Mouse (Mus musculus): ENCODE measurements around the gene Ankrd35. TPM values are rescaled to one million over a fixed set of nuclear protein-coding genes. Genes with fewer than 3 reads are reported as not detected.

Gene Ankrd35
- total and polyA plus RNA-seq, 3 experiments = 0.80 to 1.2 (median 1.2) TPM

- intact Hi-C loops (cut with DNase I) = no loop called here
- no peak for TF ChIP-seq CTCF (IDR thresholded peaks at IDR 0.05)
- TF ChIP-seq POLR2A (IDR thresholded peaks at IDR 0.05; ENCODE audit: insufficient read depth, low read depth, low read length) = no peak
- no peak for TF ChIP-seq EP300 (IDR thresholded peaks at IDR 0.05; ENCODE audit: insufficient read depth, low read depth, low read length)
- no peak overlapping the region for H3K9ac ChIP-seq (ENCODE audit: low read depth, low read length)
These were observed 23.6 kb downstream of the Ankrd35 start for GRCm38 (mm10) chr3:96693579-96693978.

GRCm38 (mm10) chr3:96696198-96696765 lies 26.4 kb downstream of the Ankrd35 start, which contains the start of gene Pias3:
TSS of gene Pias3 (plus strand) at chr3:96696384.
- peaks cover 2% of the 10 kb centered on the region for H3K36me3 ChIP-seq (ENCODE audit: control insufficient read depth, insufficient read depth, low read length)
- peak within 1 kb of the TSS; percentile 93 for H3K9ac ChIP-seq (ENCODE audit: low read depth, low read length)
- H3K27ac ChIP-seq = peak within 1 kb of the TSS; percentile 81
- DNase-seq = peak; percentile 91 to 92
- WGBS = under 1% methylated on average over 35 of the region's 35 CpGs
- H3K4me1 ChIP-seq (ENCODE audit: control insufficient read depth, insufficient read depth, low read length) = no peaks in the 10 kb centered on the region; the same call in 1 of the 2 replicates
- H3K4me3 ChIP-seq = peak within 1 kb of the TSS; percentile 97
- intact Hi-C loops (cut with DNase I) = no loop called here
- no peaks in the 10 kb centered on the region for H3K27me3 ChIP-seq (ENCODE audit: control insufficient read depth, insufficient read depth, low read length)
- H3K79me2 ChIP-seq (replicated peaks; ENCODE audit: control insufficient read depth, insufficient read depth, low read length) = 0 out of 2 replicates have a peak, but pooled peaks cover 2% of the 10 kb centered on the region
- TF ChIP-seq EP300 (IDR thresholded peaks at IDR 0.05; ENCODE audit: insufficient read depth, low read depth, low read length) (no peak), POLR2A (IDR thresholded peaks at IDR 0.05; ENCODE audit: insufficient read depth, low read depth, low read length) (peak; percentile 80), CTCF (IDR thresholded peaks at IDR 0.05) (no peak)

More at GRCm38 (mm10) chr3:96693579-96693978, 23.6 kb downstream of the Ankrd35 start:
- Histone ChIP-seq H3K4me1 (ENCODE audit: control insufficient read depth, insufficient read depth, low read length) (no peaks in the 10 kb centered on the region; the same call in 1 of the 2 replicates), H3K4me3 (no peak overlapping the region), H3K27me3 (ENCODE audit: control insufficient read depth, insufficient read depth, low read length) (no peaks in the 10 kb centered on the region), H3K79me2 (replicated peaks; ENCODE audit: control insufficient read depth, insufficient read depth, low read length) (0 out of 2 replicates have a peak, but pooled peaks cover 2% of the 10 kb centered on the region), H3K27ac (no peak overlapping the region), H3K36me3 (ENCODE audit: control insufficient read depth, insufficient read depth, low read length) (peaks cover 2% of the 10 kb centered on the region)
- 86% methylated on average over 1 of the region's 1 CpGs for WGBS
- DNase-seq = no peak

GRCm38 (mm10) chr3:96696766-96697732 lies 27.1 kb downstream of the Ankrd35 start:
- intact Hi-C loops (cut with DNase I) = no loop called here
- WGBS = under 1% methylated on average over 80 of the region's 85 CpGs

GRCm38 (mm10) chr3:96698993-96699690 lies 29.2 kb downstream of the Ankrd35 start:
- intact Hi-C loops (cut with DNase I) = no loop called here
- Histone ChIP-seq H3K4me1 (ENCODE audit: control insufficient read depth, insufficient read depth, low read length) (no peaks in the 10 kb centered on the region; the same call in 1 of the 2 replicates), H3K9ac (ENCODE audit: low read depth, low read length) (no peak overlapping the region), H3K79me2 (replicated peaks; ENCODE audit: control insufficient read depth, insufficient read depth, low read length) (0 out of 2 replicates have a peak, but pooled peaks cover 2% of the 10 kb centered on the region), H3K4me3 (no peak overlapping the region), H3K27ac (no peak overlapping the region), H3K27me3 (ENCODE audit: control insufficient read depth, insufficient read depth, low read length) (no peaks in the 10 kb centered on the region), H3K36me3 (ENCODE audit: control insufficient read depth, insufficient read depth, low read length) (peaks cover 2% of the 10 kb centered on the region)
- DNase-seq = no peak
- TF ChIP-seq CTCF (IDR thresholded peaks at IDR 0.05) (no peak), POLR2A (IDR thresholded peaks at IDR 0.05; ENCODE audit: insufficient read depth, low read depth, low read length) (no peak), EP300 (IDR thresholded peaks at IDR 0.05; ENCODE audit: insufficient read depth, low read depth, low read length) (no peak)
- 70% methylated on average over 19 of the region's 19 CpGs for WGBS

More at GRCm38 (mm10) chr3:96696766-96697732, 27.1 kb downstream of the Ankrd35 start:
- TF ChIP-seq CTCF (IDR thresholded peaks at IDR 0.05) = no peak
- peak; percentile 57; the same call in 1 of the 2 replicates for TF ChIP-seq POLR2A (IDR thresholded peaks at IDR 0.05; ENCODE audit: insufficient read depth, low read depth, low read length)
- Histone ChIP-seq H3K9ac (ENCODE audit: low read depth, low read length) (peak overlapping the region; percentile 93), H3K36me3 (ENCODE audit: control insufficient read depth, insufficient read depth, low read length) (peaks cover 2% of the 10 kb centered on the region), H3K27ac (peak overlapping the region; percentile 81), H3K4me3 (peak overlapping the region; percentile 97), H3K79me2 (replicated peaks; ENCODE audit: control insufficient read depth, insufficient read depth, low read length) (0 out of 2 replicates have a peak, but pooled peaks cover 2% of the 10 kb centered on the region), H3K27me3 (ENCODE audit: control insufficient read depth, insufficient read depth, low read length) (no peaks in the 10 kb centered on the region), H3K4me1 (ENCODE audit: control insufficient read depth, insufficient read depth, low read length) (no peaks in the 10 kb centered on the region; the same call in 1 of the 2 replicates)
- DNase-seq = peak; percentile 96 to 97

GRCm38 (mm10) chr3:96700376-96700775 lies 30.4 kb downstream of the Ankrd35 start:
- Histone ChIP-seq H3K36me3 (ENCODE audit: control insufficient read depth, insufficient read depth, low read length) (peaks cover 2% of the 10 kb centered on the region), H3K4me3 (no peak overlapping the region), H3K27ac (no peak overlapping the region), H3K9ac (ENCODE audit: low read depth, low read length) (no peak overlapping the region), H3K79me2 (replicated peaks; ENCODE audit: control insufficient read depth, insufficient read depth, low read length) (0 out of 2 replicates have a peak, but pooled peaks cover 2% of the 10 kb centered on the region), H3K4me1 (ENCODE audit: control insufficient read depth, insufficient read depth, low read length) (no peaks in the 10 kb centered on the region; the same call in 1 of the 2 replicates), H3K27me3 (ENCODE audit: control insufficient read depth, insufficient read depth, low read length) (no peaks in the 10 kb centered on the region)
- no peak for TF ChIP-seq POLR2A (IDR thresholded peaks at IDR 0.05; ENCODE audit: insufficient read depth, low read depth, low read length)
- TF ChIP-seq CTCF (IDR thresholded peaks at IDR 0.05) = peak; percentile 77
- TF ChIP-seq EP300 (IDR thresholded peaks at IDR 0.05; ENCODE audit: insufficient read depth, low read depth, low read length) = no peak
- 60% methylated on average over 7 of the region's 7 CpGs for WGBS
- intact Hi-C loops (cut with DNase I) = no loop called here
- DNase-seq = no peak

Data from heart, adult 2 months (tissue).